Mouse (Mus musculus): ENCODE data around the gene Kantr. TPM values are rescaled to one million over a fixed set of nuclear protein-coding genes. Genes with fewer than 3 reads are reported as not detected.
"Not testable (repeated sequence)": the region's sequence is repeated elsewhere in the genome, so short reads cannot be mapped to it uniquely, and the experiment has no call there.

The Kantr gene
- polyA plus RNA-seq, 1 experiment from 2014 or later, result 14.9 TPM

DNA sequence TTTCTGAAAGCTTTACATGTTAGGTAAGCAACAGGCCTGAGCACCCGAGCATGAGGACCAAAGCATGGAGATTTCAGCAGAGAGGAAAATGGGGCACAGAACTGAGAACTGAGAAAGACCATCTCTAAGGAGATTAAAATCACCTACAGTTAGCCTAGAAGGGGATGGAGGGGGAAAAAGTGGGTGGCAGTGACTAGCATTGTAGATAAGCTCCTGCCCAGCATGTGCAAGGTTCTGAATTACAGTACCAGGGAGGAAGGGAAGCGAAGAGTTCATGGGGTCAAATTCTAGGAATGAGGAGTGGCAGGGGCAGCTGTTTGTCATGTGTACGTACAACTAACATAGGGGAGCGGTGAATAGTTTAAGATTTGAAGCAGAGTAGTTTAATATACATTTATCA lies 6.8 kb downstream of the Kantr start:
- Histone ChIP-seq H3K9ac (ENCODE audit: low read length) (no peak overlapping the region), H3K4me2 (ENCODE audit: low read length) (no peak overlapping the region), H3K27me3 (replicated peaks; ENCODE audit: control insufficient read depth, insufficient read depth, low read length) (0 out of 2 replicates have a peak, but pooled peaks cover 4% of the 10 kb centered on the region), H3K27ac (ENCODE audit: low read depth) (no peak overlapping the region), H3K9me3 (ENCODE audit: control insufficient read depth, low read length) (no peaks in the 10 kb centered on the region), H3K36me3 (ENCODE audit: control insufficient read depth, insufficient read depth, low read length) (no peaks in the 10 kb centered on the region), H3K4me3 (ENCODE audit: low read depth, low read length) (no peak overlapping the region), H3K4me1 (replicated peaks; ENCODE audit: control insufficient read depth, insufficient read depth, low read length) (no peaks in the 10 kb centered on the region)
- WGBS, result 67% methylated on average over 4 of the region's 4 CpGs
- DNase-seq (ENCODE audit: low spot score) (no peak), ATAC-seq (replicated peaks; ENCODE audit: low FRiP score, low TSS enrichment, low read depth) (no peak)

- H3K4me3 ChIP-seq (ENCODE audit: low read depth, low read length), result no peak overlapping the region
- ATAC-seq (replicated peaks; ENCODE audit: low FRiP score, low TSS enrichment, low read depth) (no peak), DNase-seq (ENCODE audit: low spot score) (no peak)
- no peaks in the 10 kb centered on the region for H3K9me3 ChIP-seq (ENCODE audit: control insufficient read depth, low read length)
- H3K4me2 ChIP-seq (ENCODE audit: low read length), result no peak overlapping the region
- H3K27me3 ChIP-seq (replicated peaks; ENCODE audit: control insufficient read depth, insufficient read depth, low read length), result 0 out of 2 replicates have a peak, but pooled peaks cover 4% of the 10 kb centered on the region
- H3K27ac ChIP-seq (ENCODE audit: low read depth), result no peak overlapping the region
- no peaks in the 10 kb centered on the region for H3K4me1 ChIP-seq (replicated peaks; ENCODE audit: control insufficient read depth, insufficient read depth, low read length)
- 61% methylated on average over 2 of the region's 2 CpGs for WGBS
- H3K9ac ChIP-seq (ENCODE audit: low read length), result no peak overlapping the region
- H3K36me3 ChIP-seq (ENCODE audit: control insufficient read depth, insufficient read depth, low read length), result no peaks in the 10 kb centered on the region
Observed at GRCm38 (mm10) chrX:152307942-152308341, 19.4 kb downstream of the Kantr start.

- no peak for DNase-seq (ENCODE audit: low spot score)
- Histone ChIP-seq H3K9ac (ENCODE audit: low read length) (no peak overlapping the region), H3K4me3 (ENCODE audit: low read depth, low read length) (no peak overlapping the region), H3K4me1 (replicated peaks; ENCODE audit: control insufficient read depth, insufficient read depth, low read length) (no peaks in the 10 kb centered on the region), H3K27me3 (replicated peaks; ENCODE audit: control insufficient read depth, insufficient read depth, low read length) (0 out of 2 replicates have a peak, but pooled peaks cover 4% of the 10 kb centered on the region), H3K4me2 (ENCODE audit: low read length) (no peak overlapping the region), H3K27ac (ENCODE audit: low read depth) (no peak overlapping the region), H3K9me3 (ENCODE audit: control insufficient read depth, low read length) (no peaks in the 10 kb centered on the region), H3K36me3 (ENCODE audit: control insufficient read depth, insufficient read depth, low read length) (no peaks in the 10 kb centered on the region)
- ATAC-seq (replicated peaks; ENCODE audit: low FRiP score, low TSS enrichment, low read depth), result no peak
Observed at GRCm38 (mm10) chrX:152307371-152307770, 19.9 kb downstream of the Kantr start.

DNA sequence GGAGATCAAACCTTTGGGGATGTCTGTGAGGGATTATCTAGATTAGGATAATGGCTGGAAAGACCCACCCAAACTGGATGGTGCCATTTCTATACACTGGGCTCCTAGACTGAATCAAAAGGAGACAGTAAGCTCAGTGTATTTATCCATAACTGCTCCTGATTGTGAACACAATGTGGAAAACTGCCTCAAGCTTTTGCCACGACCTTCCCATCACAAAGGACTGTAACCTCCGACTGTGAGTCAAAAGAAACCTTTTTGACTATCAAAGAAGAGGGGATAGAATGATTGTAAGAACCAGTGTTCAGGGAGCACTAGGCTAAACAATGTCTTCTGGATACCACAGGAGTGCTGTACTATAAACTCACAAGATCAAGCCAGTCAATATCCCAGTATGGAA lies 21.1 kb downstream of the Kantr start:
- ATAC-seq (replicated peaks; ENCODE audit: low FRiP score, low TSS enrichment, low read depth) (no peak), DNase-seq (ENCODE audit: low spot score) (no peak)
- no peak overlapping the region for H3K9ac ChIP-seq (ENCODE audit: low read length)
- H3K9me3 ChIP-seq (ENCODE audit: control insufficient read depth, low read length), result no peaks in the 10 kb centered on the region
- H3K27me3 ChIP-seq (replicated peaks; ENCODE audit: control insufficient read depth, insufficient read depth, low read length), result 0 out of 2 replicates have a peak, but pooled peaks cover 4% of the 10 kb centered on the region
- H3K4me1 ChIP-seq (replicated peaks; ENCODE audit: control insufficient read depth, insufficient read depth, low read length), result no peaks in the 10 kb centered on the region
- no peak overlapping the region for H3K4me2 ChIP-seq (ENCODE audit: low read length)
- H3K4me3 ChIP-seq (ENCODE audit: low read depth, low read length), result no peak overlapping the region
- no peaks in the 10 kb centered on the region for H3K36me3 ChIP-seq (ENCODE audit: control insufficient read depth, insufficient read depth, low read length)
- 82% methylated on average over 2 of the region's 2 CpGs for WGBS
- H3K27ac ChIP-seq (ENCODE audit: low read depth), result no peak overlapping the region

DNA sequence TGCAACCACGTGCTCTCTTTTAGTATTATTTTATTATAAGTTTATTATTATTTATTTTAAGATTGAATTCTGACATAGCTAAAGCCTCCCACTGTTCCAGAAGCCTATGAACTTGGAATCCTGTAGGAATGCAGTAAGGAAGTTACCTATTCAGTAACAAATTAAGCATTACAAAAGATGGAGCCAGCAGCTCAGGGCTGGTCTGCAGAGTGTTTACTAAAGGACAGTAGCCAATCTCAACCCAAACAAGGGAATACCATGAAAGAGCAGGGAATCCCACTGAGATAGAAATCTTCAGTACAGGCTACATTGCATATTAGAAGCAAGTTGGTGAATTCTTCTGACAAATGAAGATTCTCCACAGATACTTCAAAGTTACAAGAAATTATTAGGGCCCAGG lies 40.3 kb downstream of the Kantr start:
- H3K27ac ChIP-seq (ENCODE audit: low read depth); H3K9ac ChIP-seq (ENCODE audit: low read length); H3K9me3 ChIP-seq (ENCODE audit: control insufficient read depth, low read length): not testable (repeated sequence)

GRCm38 (mm10) chrX:152284746-152285145 lies 42.5 kb downstream of the Kantr start:
- no peak overlapping the region for H3K27ac ChIP-seq (ENCODE audit: low read depth)
- H3K4me3 ChIP-seq (ENCODE audit: low read depth, low read length), result no peak overlapping the region
- no peak overlapping the region for H3K4me2 ChIP-seq (ENCODE audit: low read length)
- no peaks in the 10 kb centered on the region for H3K36me3 ChIP-seq (ENCODE audit: control insufficient read depth, insufficient read depth, low read length)
- 71% methylated on average over 3 of the region's 3 CpGs for WGBS
- H3K9ac ChIP-seq (ENCODE audit: low read length), result no peak overlapping the region
- ATAC-seq (replicated peaks; ENCODE audit: low FRiP score, low TSS enrichment, low read depth) (no peak), DNase-seq (ENCODE audit: low spot score) (no peak)
- no peaks in the 10 kb centered on the region for H3K9me3 ChIP-seq (ENCODE audit: control insufficient read depth, low read length)
- H3K27me3 ChIP-seq (replicated peaks; ENCODE audit: control insufficient read depth, insufficient read depth, low read length), result no peaks in the 10 kb centered on the region
- H3K4me1 ChIP-seq (replicated peaks; ENCODE audit: control insufficient read depth, insufficient read depth, low read length), result no peaks in the 10 kb centered on the region

More for the DNA sequence above, 40.3 kb downstream of the Kantr start:
- H3K4me1 ChIP-seq (replicated peaks; ENCODE audit: control insufficient read depth, insufficient read depth, low read length); H3K4me2 ChIP-seq (ENCODE audit: low read length); H3K4me3 ChIP-seq (ENCODE audit: low read depth, low read length); H3K36me3 ChIP-seq (ENCODE audit: control insufficient read depth, insufficient read depth, low read length); ATAC-seq (replicated peaks; ENCODE audit: low FRiP score, low TSS enrichment, low read depth); H3K27me3 ChIP-seq (replicated peaks; ENCODE audit: control insufficient read depth, insufficient read depth, low read length); DNase-seq (ENCODE audit: low spot score): not testable (repeated sequence)
- 57% methylated on average over 1 of the region's 1 CpGs for WGBS

GRCm38 (mm10) chrX:152279384-152279783 lies 47.9 kb downstream of the Kantr start:
- ATAC-seq (replicated peaks; ENCODE audit: low FRiP score, low TSS enrichment, low read depth) (no peak), DNase-seq (ENCODE audit: low spot score) (no peak)
- H3K4me1 ChIP-seq (replicated peaks; ENCODE audit: control insufficient read depth, insufficient read depth, low read length), result no peaks in the 10 kb centered on the region
- H3K27ac ChIP-seq (ENCODE audit: low read depth), result no peak overlapping the region
- no peaks in the 10 kb centered on the region for H3K27me3 ChIP-seq (replicated peaks; ENCODE audit: control insufficient read depth, insufficient read depth, low read length)
- no peaks in the 10 kb centered on the region for H3K9me3 ChIP-seq (ENCODE audit: control insufficient read depth, low read length)
- WGBS, result 93% methylated on average over 6 of the region's 6 CpGs
- no peak overlapping the region for H3K4me2 ChIP-seq (ENCODE audit: low read length)
- H3K36me3 ChIP-seq (ENCODE audit: control insufficient read depth, insufficient read depth, low read length), result peaks cover 13% of the 10 kb centered on the region
- H3K4me3 ChIP-seq (ENCODE audit: low read depth, low read length), result no peak overlapping the region
- no peak overlapping the region for H3K9ac ChIP-seq (ENCODE audit: low read length)

GRCm38 (mm10) chrX:152271189-152271588 lies 56.1 kb downstream of the Kantr start:
- H3K27me3 ChIP-seq (replicated peaks; ENCODE audit: control insufficient read depth, insufficient read depth, low read length), result no peaks in the 10 kb centered on the region
- DNase-seq (ENCODE audit: low spot score) (no peak), ATAC-seq (replicated peaks; ENCODE audit: low FRiP score, low TSS enrichment, low read depth) (no peak)
- no peak overlapping the region for H3K27ac ChIP-seq (ENCODE audit: low read depth)
- H3K9ac ChIP-seq (ENCODE audit: low read length), result no peak overlapping the region
- no peak overlapping the region for H3K4me3 ChIP-seq (ENCODE audit: low read depth, low read length)
- peaks cover 90% of the 10 kb centered on the region for H3K36me3 ChIP-seq (ENCODE audit: control insufficient read depth, insufficient read depth, low read length)
- 92% methylated on average over 11 of the region's 11 CpGs for WGBS
- no peak overlapping the region for H3K4me2 ChIP-seq (ENCODE audit: low read length)
- H3K4me1 ChIP-seq (replicated peaks; ENCODE audit: control insufficient read depth, insufficient read depth, low read length), result no peaks in the 10 kb centered on the region
- no peaks in the 10 kb centered on the region for H3K9me3 ChIP-seq (ENCODE audit: control insufficient read depth, low read length)

Data from intestine, embryonic 14.5 days (tissue).